Mouse (Mus musculus): ENCODE results near the gene Pip4p1.
A peak's percentile ranks its signal among the peaks of the same experiment; 100 is the strongest.
"Not testable (repeated sequence)": the region's sequence is repeated elsewhere in the genome, so short reads cannot be mapped to it uniquely, and the experiment has no call there.

The Pip4p1 gene

DNA sequence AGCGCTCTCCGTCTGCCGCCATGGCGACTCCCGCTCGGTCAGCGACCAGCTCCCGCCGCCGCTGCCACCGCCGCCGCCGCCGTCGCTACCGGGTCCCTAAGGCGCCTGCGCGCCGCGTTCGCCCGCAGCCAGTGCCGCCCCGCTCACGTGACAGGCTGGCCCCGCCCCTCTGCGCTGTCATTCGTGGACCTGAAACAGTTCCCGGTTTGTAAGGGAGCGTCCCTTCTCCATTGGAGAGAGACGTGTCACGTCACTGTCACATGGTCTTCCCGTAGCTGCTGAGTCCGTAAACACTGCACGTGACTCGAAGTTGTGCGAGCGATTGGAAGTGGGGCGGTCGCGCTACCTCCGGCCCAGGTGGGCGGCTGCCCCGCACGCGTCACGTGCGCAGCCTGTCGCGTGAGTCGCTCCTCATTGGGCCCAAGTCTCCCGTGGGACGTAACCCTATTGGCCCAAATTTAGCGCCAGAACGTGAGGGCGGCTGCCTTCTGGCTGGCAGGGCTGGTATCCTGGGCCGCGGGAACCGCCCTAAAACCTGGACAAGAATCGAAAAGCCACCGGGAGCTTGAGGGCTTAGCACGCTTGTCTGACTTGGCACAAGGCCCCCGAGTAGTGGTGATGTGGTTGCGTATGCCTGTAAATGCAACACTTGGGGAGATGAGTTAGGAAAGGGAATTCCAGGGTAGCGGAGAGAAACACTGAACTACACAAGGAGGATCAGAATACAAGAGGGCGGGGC lies at the start of gene Pip4p1, which contains the start of gene Pnp:
Pip4p1 (minus strand) TSS at position 103 of the 739 bp plus-strand sequence.
Pnp (plus strand) TSS at position 329 of the 739 bp plus-strand sequence.
- DNase-seq, result peak; percentile 100

DNA sequence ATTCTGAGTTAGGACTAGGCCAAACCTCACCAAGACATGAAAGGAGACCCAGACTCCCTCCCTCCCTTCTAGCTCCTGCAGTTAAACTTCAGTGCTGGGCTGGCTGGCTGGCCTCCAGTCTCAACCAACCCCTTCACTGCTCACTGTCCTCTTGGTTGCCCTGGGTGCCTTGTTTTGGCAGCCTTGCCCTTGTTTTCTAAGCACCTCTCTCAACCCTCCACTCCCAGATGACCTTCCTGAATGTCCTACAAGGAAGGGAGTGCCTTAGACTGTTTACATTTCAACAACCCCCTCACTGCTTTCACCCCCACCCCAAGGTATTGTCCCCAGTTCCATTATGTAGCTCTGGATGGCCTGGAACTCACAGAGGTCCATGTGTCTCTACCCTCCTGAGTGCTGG lies 49.0 kb upstream of the Pip4p1 start:
- DNase-seq, result peak; percentile 85

DNA sequence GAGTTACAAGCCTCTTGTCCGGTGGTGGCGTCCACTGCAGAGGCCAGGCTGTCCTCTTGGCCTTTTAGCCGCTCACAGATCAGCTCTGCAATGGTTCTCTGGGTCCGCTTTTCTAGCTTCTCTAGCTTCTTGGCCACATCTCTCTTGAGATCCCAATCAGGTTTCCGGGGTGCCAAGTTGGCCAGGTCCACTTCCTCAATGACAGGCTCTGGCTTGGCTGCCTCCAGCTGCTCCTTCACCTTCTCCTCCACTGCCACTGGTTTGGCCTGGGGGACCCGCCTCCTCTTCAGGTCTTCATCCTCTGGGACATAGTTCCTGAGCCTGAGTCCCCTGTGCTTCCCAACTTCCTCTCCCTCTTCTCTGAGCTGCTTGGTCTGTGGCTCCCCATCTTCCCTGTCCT lies 47.8 kb upstream of the Pip4p1 start:
- peak; percentile 85 for DNase-seq

DNA sequence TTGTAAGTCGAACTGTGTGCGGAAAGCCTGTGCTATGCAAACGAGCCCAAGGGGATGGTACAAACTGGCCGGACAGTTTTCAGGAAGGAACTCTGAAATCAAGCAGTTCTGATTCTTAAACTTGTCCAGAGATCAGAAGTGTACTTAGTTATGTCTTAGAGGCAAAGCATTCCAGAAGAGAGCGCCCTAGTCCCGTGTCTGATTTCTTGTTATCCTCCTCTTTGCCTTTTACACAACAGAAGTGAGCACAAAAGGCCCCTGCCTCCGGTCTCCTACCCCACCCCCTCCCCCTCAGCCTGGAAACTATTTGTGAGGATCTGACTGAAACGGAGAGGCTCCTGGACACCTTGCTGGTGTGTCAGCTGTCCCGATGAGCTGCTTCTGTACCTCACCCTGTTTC lies 46.0 kb upstream of the Pip4p1 start:
- DNase-seq, result peak; percentile 92

DNA sequence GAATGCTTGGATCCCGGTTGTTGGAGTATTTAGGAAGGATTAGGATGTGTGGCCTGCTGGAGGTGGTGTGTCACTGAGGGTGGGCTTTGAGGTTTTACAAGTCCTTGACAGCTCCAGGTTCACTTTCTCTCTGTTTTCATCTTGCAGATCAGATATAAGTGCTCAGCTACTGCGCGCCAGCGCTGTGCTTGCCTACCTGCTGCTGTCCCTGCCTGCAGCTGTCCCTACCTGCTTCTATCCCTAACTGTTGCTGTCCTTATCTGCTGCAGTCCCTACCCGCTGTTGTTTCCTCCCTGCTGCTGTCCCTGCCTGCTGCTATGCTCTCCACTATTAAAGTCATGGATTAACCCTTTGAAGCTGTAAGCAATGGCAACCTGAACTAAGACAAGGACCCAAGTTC lies 44.3 kb upstream of the Pip4p1 start:
- peak; percentile 52 for DNase-seq

DNA sequence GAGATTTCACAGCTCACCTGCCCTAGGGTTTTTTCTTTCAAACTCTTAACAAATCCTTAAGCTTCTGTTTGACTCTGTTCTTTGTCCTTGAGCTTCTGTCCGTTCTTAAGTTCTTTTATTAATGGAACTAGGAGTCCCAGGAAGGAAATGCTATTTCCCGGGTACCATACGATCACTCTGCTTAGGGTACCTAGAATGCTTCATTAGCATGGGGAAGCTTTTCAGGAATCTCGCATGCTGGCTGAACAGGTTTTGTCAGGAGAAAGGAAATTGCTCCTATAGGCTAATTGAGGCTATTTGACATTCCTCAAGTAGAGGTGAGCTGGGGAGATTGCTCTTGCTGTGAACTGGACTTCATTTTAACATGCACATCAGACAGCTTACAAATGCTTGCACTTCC lies 43.0 kb upstream of the Pip4p1 start:
- peak; percentile 61 for DNase-seq

DNA sequence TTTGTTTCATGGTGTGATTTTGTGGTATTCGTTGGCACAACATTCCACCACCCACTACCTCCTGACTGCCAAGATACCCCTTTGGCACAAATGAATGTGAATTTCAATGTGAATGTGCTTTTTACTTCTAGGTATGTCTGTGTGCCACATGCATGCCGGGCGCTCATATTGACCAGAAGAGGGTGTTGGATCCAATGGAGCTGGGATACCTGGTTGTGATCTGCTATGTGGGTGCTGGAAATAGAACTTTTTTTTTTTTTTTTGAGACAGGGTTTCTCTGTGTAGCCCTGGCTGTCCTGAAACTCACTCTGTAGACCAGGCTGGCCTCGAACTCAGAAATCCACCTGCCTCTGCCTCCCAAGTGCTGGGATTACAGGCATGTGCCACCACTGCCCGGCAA lies 42.4 kb upstream of the Pip4p1 start:
- DNase-seq, result not testable (repeated sequence)

DNA sequence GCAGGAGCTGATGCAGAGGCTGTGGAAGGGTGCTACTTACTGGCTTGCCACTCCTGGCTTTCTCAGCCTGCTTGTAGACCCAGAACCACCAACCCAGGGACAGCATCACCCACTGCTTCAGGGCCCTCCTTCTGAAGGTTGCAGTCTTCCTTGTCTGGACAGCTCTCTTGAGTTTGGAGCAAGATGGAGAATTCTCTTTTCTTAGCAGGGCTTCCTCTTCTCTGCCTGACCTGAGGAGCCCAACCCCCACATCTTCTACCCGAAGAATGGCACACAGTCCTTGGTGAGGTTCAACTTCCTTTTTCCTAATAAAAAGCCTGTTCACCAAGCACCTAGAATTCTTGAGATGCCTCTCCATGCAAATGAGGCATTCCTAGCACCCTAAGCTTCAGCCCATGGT lies 40.2 kb upstream of the Pip4p1 start:
- DNase-seq, result peak; percentile 77

DNA sequence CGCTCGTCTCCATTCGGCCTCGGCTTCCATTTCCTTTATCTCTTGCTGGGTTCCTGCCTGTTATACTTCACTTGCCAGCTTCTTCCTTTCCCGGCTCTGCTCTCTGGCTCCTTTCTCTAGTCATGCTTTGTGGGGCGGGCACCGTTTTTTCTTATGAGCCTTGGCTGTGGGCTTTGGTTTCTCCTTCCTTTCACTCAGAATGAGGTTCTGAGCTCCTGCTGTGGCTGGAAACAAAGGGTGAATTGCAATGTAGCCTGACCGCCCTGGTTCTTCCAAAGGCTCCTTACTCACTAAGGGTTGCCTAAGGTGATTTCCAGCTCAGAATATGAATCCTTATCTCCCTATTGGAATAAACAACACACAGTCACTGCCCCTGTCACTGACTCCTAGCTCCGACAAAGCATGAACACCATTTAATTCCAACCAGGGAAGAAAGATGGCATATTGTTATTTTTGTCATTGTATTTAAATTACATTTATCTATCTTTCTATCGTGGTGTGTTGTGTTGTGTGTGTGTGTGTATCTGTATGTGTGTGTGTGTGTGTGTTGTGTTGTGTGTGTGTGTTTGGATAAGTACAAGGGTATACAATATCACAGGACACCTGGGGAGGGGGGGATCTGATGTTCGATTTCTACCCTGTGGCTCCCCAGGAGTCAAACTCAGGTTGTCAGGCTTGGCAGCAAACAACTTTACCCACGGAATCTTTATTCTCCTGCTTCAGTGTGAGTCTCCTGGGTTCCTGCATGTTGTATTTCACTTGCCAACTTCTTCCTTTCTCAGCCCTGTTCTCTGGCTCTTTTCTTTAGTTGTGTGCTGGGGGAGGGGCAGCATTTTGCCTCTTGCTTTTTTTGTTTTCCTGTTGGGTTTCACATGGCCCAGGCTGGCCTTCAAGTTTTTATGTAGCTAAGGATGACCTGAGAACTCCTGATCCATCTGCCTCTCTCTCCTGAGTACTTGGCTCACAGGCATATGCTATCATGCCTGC lies 39.2 kb upstream of the Pip4p1 start:
- peak; percentile 93 for DNase-seq

DNA sequence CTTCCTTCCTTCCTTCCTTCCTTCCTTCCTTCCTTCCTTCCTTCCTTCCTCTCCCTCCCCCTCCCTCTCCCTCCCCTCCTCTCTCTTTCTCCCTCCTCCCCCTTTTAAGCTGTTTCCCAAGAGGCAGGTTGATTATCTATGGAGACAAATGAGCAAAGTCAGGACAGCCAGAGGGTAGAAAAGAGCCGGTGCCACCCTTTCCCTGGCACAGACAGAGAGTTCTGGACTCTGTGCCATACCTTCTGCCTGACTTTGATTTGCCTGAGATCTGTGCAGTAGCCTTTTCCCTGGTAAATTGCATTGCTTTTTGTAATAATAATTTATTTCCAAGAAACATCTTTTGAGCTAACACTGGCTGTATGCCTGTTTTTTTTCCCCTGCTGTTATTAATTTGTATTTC lies 38.4 kb upstream of the Pip4p1 start:
- no peak for DNase-seq

DNA sequence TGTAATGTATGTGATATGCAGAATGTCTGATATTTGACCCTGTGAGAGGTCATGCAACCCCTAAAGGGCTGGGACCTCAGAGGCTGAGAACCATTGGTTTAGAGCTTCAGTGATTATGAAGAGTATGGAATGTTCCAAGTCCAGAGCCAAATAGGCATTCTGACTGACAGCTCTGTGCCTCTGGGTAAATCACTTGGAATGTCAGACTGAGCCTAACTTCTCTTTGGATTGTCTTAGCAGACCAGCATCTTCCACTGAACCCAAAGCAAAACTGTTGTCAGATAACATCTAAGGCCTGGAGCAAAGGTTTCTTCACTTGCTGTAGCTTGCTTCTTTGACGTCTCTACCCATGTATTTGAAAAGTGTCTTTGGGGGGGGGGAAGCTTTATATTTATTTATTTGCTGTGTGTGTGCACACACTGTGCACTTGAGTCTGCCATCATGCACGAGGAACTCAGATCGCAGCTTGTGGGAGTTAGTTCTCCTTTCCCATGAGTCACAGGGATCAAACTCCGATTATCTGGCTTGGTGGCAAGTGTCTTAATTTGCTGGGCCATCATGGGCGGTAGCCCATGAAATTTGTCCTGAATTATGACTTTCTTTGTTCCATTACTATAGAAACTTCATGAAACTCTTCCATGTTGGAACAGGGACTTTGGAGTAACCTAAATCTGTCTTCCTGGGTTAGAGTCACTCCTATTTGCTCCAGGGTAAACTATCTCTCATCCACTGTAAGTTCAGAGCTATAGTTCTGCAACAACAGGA lies 37.7 kb upstream of the Pip4p1 start:
- DNase-seq, result no peak

DNA sequence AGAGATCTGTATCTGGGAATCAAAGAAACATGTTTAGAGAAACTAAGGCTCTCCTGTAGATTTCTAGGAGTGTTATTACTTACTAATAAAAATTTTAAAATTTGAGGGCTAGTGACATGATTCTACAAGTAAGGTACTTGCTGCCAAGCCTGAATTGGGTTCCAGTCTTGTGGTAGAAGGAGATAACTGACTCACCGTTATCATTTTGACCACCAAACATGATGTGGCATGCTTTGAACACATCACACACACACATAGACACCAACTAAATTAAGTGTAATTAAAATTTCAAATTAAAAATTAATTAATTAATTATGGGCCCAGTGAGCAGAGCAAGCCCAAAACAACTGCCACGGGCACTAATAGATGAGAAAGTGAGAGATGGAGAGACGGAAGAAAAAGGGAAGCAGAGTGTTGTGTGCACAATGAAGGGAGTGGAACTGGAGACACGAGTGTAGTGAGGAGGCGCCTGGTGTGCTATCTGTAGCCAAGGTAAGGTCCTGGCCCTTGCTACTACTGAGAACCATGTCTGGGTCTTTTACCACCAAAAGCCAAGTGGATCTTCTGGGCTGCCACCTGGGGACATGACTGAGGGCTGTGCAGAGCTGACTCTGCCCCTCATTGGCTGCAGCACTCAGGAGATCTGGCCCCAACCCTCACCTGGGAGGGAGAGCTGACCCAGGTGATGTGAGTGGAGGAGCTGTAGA lies 27.8 kb upstream of the Pip4p1 start:
- not testable (repeated sequence) for DNase-seq

DNA sequence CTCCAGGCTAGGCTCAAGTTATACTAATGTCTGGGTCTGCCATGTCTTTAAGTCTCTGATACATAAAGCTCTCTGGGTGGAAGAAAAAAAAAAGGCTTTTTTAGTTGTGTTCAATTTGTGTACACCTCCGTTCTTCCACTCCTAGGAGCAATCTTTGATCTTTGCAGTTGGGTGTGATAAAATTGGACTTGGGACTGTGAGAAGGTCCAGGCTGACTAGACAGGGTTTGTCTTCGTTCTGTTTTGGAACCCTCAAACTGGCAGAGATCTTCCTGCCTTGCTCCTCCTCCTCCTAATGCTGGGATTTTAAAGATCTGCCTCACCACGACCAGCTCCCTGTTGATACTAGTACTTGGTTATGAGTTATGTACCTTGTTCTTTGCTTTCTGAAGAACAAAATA lies 26.5 kb upstream of the Pip4p1 start:
- peak; percentile 87 for DNase-seq

DNA sequence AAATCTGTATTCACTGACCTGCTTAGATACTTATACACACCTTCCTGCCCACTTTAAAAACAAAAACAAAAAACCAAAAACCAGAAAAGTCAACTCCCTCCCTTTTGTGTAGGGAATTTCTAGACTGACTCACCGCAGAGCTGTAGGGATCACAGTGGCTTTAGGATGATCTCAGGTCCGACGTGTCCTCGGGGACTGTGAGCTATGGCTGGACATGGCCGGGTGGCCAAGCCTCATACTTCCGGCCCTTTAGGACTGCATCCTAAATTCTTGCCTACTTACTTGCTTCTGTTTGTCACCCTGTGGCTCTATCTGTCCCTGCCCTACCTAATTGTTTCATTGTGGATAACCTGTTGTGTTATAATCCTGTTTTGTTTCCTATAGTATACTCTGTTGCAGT lies 26.1 kb upstream of the Pip4p1 start:
- peak; percentile 90 for DNase-seq

DNA sequence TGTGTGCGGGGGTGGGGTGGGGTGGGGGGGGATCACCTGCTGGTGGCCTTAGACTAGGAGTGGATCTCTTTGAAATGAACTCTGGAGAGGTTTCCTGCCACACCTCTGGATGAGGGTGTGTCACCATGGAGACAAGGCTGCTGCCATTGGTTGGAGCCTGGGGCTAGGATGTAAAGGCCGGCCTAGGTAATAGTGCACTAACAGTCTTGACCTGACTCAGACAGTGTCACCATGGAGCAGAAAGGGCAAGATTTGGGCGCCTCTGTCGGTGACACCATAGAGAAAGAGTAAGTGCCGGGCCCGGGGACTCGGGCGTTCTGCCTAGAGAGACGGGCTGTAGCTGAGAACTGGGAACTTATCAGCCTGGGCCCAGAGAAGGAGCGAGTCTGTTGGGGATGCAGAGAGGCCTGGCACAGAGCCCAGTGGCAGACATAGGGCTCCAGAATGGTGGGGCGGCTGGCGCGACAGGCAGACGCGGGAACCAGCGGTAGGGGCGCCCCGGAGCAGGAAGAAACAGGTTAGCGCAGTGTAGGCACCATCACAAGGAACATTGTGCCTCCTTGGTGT lies 25.4 kb upstream of the Pip4p1 start, which contains the start of gene Pnp2:
Pnp2 (plus strand) TSS at position 51 of the 567 bp plus-strand sequence.
- DNase-seq, result peak; percentile 97

DNA sequence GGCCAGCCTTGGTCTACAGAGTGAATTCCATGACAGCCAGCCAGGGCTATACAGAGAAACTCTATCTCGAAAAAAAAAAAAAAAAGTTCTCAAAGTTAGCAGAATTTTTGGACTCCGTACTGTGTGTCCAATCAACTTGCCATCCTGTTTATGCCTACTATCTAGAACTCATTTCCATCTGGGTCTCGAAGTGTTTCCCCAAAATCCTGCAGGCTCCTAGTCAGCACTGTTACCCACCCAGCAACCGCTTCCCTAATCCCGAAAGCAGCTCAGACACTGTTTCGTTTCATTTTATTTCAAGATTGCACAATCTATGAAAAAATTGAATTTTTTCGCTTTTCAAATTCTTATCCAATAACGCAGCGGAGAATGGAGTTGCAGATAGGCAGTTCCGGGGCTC lies 24.8 kb upstream of the Pip4p1 start:
- DNase-seq, result peak; percentile 91

DNA sequence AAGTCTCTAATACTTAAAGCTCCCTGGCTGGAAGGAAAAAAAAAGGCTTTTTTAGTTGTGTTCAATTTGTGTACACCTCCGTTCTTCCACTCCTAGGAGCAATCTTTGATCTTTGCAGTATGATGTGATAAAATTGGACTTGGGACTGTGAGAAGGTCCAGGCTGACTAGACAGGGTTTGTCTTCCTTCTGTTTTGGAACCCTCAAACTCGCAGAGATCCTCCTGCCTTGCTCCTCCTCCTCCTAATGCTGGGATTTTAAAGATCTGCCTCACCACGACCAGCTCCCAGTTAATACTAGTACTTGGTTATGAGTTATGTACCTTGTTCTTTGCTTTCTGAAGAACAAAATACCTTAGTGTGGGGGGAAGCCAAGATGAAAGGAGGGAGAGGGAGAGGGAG lies 14.9 kb upstream of the Pip4p1 start:
- DNase-seq, result peak; percentile 72

DNA sequence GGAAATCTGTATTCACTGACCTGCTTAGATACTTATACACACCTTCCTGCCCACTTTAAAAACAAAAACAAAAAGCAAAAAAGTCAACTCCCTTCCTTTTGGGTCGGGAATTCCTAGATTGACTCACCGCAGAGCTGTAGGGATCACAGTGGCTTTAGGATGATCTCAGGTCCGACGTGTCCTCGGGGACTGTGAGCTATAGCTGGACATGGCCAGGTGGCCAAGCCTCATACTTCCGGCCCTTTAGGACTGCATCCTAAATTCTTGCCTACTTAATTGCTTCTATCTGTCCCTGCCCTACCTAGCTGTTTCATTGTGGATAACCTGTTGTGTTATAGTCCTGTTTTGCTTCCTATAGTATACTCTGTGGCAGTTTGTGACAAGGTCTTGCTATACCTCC lies 14.4 kb upstream of the Pip4p1 start:
- DNase-seq, result peak; percentile 81

DNA sequence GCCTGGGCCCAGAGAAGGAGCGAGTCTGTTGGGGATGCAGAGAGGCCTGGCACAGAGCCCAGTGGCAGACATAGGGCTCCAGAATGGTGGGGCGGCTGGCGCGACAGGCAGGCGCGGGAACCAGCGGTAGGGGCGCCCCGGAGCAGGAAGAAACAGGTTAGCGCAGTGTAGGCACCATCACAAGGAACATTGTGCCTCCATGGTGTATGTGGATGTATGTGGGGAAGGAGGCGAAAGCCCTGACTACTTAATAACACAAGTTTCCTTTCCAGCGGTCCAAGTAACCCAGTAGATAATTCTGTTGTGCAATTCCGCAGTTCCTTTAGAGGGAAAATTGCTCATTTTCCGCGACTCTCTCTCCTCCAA lies 14.0 kb upstream of the Pip4p1 start:
- DNase-seq, result not testable (repeated sequence)

DNA sequence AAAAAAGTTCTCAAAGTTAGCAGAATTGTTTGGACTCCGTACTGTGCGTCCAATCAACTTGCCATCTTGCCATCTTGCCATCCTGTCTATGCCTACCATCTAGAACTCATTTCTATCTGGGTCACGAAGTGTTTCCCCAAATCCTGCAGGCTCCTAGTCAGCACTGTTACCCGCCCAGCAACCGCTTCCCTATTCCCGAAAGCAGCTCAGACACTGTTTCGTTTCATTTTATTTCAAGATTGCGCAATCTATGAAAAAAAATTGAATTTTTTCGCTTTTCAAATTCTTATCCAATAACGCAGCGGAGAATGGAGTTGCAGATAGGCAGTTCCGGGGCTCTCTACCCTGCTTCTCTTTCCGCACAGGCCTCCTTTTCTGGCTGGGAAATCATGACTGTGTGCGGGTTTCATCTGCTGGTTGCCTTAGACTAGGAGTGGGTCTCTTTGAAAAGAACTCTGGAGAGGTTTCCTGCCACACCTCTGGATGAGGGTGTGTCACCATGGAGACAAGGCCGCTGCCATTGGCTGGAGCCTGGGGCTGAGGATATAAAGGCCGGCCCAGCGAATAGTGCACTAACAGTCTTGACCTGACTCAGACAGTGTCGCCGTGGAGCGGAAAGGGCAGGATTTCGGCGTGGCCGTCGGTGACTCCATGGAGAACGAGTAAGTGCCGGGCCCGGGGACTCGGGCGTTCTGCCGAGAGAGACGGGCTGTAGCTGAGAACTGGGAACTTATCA lies 13.4 kb upstream of the Pip4p1 start, which contains the start of gene Gm49342:
Gm49342 (plus strand) TSS at position 586 of the 736 bp plus-strand sequence.
- peak; percentile 100 for DNase-seq

DNA sequence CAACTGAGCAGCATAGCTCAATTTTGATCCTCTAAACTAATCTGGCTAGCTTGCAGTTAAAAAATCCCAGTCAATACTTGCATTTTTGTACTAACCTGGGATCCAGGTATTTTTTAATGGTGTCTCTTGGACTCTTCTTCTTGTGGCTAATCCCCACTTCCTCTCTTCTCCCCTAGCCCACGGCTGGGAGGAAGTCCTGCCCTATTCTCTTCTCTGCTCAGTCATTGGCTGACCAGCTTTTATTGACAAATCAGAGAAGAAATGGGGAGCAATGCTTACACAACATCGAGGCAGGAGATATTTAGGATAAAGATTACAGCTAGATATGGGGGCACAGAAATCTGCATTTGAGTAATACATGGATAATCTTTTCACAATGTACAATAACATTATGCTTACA lies 8.3 kb upstream of the Pip4p1 start:
- peak; percentile 76 for DNase-seq

Measured in heart, adult 11 months (tissue).